Mouse (Mus musculus) embryonic facial prominence, embryonic 10.5 days (tissue): ENCODE data around the gene Pcolce2. TPM values are rescaled to one million over a fixed set of nuclear protein-coding genes. Genes with fewer than 3 reads are reported as not detected.

Source experiments
- DNase-seq: peaks from one replicate; pipeline ENCODE4 v3.0.0-alpha.2; 2017; ENCODE audit warnings: low spot score
- H3K27ac ChIP-seq: fragments of 300-500 bp; sonication (generic); replicated peaks from 2 replicates; pipeline ENCODE4 v1.5.1; 2016; ENCODE audit warnings: mild to moderate bottlenecking
- H3K27me3 ChIP-seq: fragments of 300-500 bp; sonication (generic); replicated peaks from 2 replicates; pipeline ENCODE4 v1.6.1; 2016; ENCODE audit warnings: low read depth, mild to moderate bottlenecking; ENCODE audit not compliant: poor library complexity, severe bottlenecking
- H3K36me3 ChIP-seq: fragments of 300-500 bp; sonication (generic); replicated peaks from 2 replicates; pipeline ENCODE4 v1.6.1; 2016; ENCODE audit warnings: mild to moderate bottlenecking, moderate library complexity
- H3K4me1 ChIP-seq: fragments of 300-500 bp; sonication (generic); 2 replicates; pipeline ENCODE4 v1.6.1; 2016
- H3K4me3 ChIP-seq: fragments of 300-500 bp; sonication (generic); 2 replicates; pipeline ENCODE4 v1.5.1; 2016; ENCODE audit warnings: mild to moderate bottlenecking, moderate library complexity
- H3K9me3 ChIP-seq: fragments of 300-500 bp; sonication (generic); 2 replicates; pipeline ENCODE4 v1.6.1; 2016; ENCODE audit warnings: mild to moderate bottlenecking
- WGBS: fragments of 180-500 bp; shearing (Covaris S2); methylation state at CpG from one replicate; pipeline ENCODE4 v1.1.7; 2016; 5-methylcytosine and 5-hydroxymethylcytosine counted together
- polyA plus RNA-seq: library from polyadenylated mRNA; unstranded; fragments of >200 nt; fragmentation: Nextera tagmentation; extraction: Ambion mirVana; gene quantifications from 2 replicates; pipeline ENCODE4 v1.2.1, GENCODE M21; 2016

Pcolce2 gene
- polyA plus RNA-seq, result 4.5 and 5.5 TPM in 2 replicates

DNA sequence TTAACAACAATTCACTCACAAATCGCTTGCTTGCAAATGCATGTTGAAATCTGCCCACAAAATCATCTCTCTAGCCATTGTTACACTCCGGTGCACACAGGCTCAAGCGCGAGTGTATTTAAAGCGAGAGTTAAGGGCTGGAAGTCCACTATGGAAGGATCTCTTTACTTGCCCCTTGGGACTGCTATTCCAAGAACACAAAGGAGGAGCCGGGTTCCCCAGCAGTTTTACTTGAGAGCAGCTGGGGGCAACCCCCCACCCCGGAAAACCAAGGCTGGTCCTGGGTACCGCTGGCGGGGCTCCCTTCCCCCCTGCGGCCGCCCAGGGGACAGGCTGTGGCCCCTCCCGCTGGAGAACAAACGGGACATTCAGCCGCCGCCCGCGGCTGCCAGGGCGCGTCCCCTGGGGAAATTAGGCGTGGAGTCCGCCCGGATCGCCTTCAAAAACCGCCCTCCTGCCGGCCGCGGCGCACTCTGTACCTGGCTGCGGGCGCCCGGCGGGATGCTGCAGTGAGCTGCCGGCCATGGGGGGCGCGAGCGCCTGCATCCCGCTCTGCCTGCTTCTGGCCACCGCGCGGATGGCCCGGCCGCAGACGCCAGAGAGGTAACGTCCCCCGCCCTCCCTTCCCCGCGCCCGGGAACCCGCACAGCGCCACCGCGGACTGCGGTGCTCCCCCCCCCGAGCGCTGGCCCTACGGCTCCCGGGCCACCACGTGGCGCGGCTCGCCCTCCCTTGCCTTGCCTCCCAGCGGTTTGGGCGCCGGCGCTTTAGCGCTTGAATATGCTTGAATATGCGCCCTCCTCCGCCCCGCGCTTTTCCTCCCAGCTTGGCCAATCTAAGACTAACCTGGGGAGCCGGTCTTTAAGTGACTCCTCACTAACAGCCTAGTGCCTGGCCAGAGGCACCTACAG, at the start of gene Pcolce2:
Gene Pcolce2, plus strand, starts transcription at position 331 of the 911 bp plus-strand sequence.
- WGBS, result under 1% methylated on average over 71 of the region's 71 CpGs
- Histone ChIP-seq H3K27me3 (peaks cover 44% of the 10 kb centered on the region), H3K4me1 (peaks cover 9% of the 10 kb centered on the region), H3K9me3 (no peaks in the 10 kb centered on the region), H3K27ac (peak within 1 kb of the TSS; percentile 92), H3K36me3 (no peaks in the 10 kb centered on the region), H3K4me3 (peak within 1 kb of the TSS; percentile 70)
- peak; percentile 82 for DNase-seq

DNA sequence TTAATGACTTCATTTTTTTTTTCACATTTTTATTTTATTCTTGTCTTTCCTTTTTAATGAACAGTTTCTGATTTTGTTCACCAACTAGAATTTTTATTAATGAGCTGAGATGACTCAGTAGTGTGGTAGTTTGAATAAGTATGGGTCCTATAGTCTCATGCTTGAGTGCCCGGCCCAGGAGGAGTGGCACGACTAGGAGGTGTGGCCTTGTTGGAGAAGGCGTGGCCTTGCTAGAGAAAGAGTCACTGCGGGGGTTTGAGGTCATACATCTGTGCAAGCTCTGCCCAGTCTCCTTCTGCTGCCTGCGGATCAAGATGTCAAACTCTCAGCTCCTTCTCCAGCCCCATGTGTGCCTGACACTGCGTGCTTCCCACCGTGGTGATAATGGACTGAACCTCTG, 49.3 kb upstream of the Pcolce2 start:
- H3K36me3 ChIP-seq, result no peaks in the 10 kb centered on the region
- no peaks in the 10 kb centered on the region for H3K9me3 ChIP-seq
- H3K27me3 ChIP-seq, result 0 out of 2 replicates have a peak, but pooled peaks cover 7% of the 10 kb centered on the region
- DNase-seq, result no peak
- 89% methylated on average over 7 of the region's 7 CpGs for WGBS
- H3K4me1 ChIP-seq, result 0 out of 2 replicates have a peak, but pooled peaks cover 3% of the 10 kb centered on the region
- H3K4me3 ChIP-seq, result no peak overlapping the region
- H3K27ac ChIP-seq, result no peak overlapping the region

DNA sequence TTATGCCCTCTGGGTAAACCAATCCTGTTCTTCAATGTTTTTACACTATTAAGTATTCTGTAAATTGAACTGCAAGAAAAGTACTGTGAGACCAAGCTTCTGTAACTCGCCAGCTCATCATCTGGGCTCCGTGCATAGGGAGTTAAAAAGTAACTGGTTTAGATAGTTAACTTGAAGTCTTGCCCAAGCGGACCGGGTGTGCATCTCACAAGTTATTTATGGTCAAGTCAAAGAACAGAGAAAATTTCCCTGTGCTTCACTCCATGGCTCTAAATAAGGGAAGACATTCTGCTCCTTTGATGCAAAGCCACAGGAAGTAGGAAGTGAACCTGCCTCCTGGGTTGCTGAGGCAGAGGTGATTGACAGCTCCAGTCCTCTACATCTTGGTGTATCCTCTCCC, 43.1 kb upstream of the Pcolce2 start:
- peaks cover 10% of the 10 kb centered on the region; the same call in 1 of the 2 replicates for H3K27me3 ChIP-seq
- no peak overlapping the region for H3K27ac ChIP-seq
- no peak overlapping the region for H3K4me3 ChIP-seq
- no peaks in the 10 kb centered on the region for H3K9me3 ChIP-seq
- no peaks in the 10 kb centered on the region for H3K36me3 ChIP-seq
- H3K4me1 ChIP-seq, result peaks cover 9% of the 10 kb centered on the region
- WGBS, result 87% methylated on average over 4 of the region's 4 CpGs
- DNase-seq, result no peak

DNA sequence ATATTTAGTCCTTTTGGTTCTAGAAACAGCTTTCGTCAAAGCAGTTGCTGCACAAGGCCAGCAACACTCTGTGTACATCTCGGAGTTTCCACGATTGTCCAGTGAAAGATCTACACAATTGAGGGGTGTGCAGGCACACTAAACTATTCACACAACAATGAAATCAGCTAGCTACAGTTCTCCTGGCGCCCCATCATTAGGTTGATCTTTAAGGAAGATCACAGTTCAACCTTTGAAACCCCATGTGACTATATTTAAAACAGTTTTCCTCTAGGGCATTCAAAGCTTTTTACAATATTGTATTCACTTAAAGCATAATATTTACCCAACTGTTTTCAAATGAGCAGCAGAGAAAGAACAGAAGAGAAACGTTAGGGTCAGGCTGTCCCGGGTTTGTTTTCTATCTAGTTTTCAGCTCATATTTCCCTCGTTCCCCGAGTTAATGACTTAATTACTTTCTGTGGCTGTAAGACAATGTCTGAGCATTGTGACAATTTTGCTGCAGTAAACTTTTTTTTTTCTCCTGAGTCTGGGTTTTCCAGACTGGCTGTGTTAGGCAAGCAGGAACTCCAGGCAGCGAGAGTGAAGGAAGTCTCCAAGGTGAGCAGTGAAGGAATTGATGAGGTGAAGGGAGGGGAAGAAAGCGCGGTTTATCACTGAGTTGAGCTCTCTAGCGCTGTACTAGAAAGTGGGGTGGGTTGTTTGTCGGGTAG, 39.8 kb upstream of the Pcolce2 start:
- no peak for DNase-seq
- Histone ChIP-seq H3K9me3 (0 out of 2 replicates have a peak, but pooled peaks cover 2% of the 10 kb centered on the region), H3K27ac (no peak overlapping the region), H3K4me3 (no peak overlapping the region), H3K4me1 (peaks cover 9% of the 10 kb centered on the region), H3K36me3 (no peaks in the 10 kb centered on the region), H3K27me3 (peaks cover 10% of the 10 kb centered on the region; the same call in 1 of the 2 replicates)
- WGBS, result 48% methylated on average over 13 of the region's 13 CpGs

DNA sequence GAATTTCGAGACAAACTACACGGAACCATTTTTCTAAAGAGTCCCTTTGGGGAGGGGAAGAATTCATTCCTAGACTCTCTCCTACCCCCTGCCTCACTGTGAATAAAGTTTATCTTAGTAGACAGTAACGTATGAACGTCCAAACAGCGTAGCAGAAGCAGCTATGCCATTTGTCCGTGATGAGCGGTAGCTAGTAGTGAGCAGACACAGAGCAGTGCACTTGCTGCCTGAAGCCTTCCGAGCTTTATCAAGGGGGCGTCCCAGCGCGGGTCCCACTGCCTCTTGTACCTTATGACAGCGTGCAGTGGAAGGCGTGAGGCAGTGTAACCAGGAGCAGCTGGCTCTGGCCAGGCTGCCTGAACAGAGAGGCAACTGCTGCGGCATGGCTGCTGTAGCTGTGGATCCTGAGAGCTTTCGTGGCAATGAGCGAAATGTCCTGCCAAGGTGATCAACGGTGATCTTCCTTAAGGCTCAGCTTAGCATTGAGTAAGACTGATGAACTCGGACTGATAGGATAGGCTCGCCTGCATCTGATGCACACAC, 39.2 kb upstream of the Pcolce2 start:
- peaks cover 10% of the 10 kb centered on the region; the same call in 1 of the 2 replicates for H3K27me3 ChIP-seq
- no peak overlapping the region for H3K4me3 ChIP-seq
- no peak overlapping the region for H3K27ac ChIP-seq
- DNase-seq, result peak; percentile 29
- WGBS, result 60% methylated on average over 19 of the region's 19 CpGs
- 0 out of 2 replicates have a peak, but pooled peaks cover 2% of the 10 kb centered on the region for H3K9me3 ChIP-seq
- no peaks in the 10 kb centered on the region for H3K36me3 ChIP-seq
- H3K4me1 ChIP-seq, result peaks cover 9% of the 10 kb centered on the region

- H3K4me3 ChIP-seq, result no peak overlapping the region
- no peaks in the 10 kb centered on the region for H3K36me3 ChIP-seq
- no peak overlapping the region for H3K27ac ChIP-seq
- no peak for DNase-seq
- H3K9me3 ChIP-seq, result 0 out of 2 replicates have a peak, but pooled peaks cover 2% of the 10 kb centered on the region
- peaks cover 9% of the 10 kb centered on the region for H3K4me1 ChIP-seq
- peaks cover 10% of the 10 kb centered on the region; the same call in 1 of the 2 replicates for H3K27me3 ChIP-seq
- 88% methylated on average over 4 of the region's 4 CpGs for WGBS
Measured at GRCm38 (mm10) chr9:95599399-95599798, 38.0 kb upstream of the Pcolce2 start.

DNA sequence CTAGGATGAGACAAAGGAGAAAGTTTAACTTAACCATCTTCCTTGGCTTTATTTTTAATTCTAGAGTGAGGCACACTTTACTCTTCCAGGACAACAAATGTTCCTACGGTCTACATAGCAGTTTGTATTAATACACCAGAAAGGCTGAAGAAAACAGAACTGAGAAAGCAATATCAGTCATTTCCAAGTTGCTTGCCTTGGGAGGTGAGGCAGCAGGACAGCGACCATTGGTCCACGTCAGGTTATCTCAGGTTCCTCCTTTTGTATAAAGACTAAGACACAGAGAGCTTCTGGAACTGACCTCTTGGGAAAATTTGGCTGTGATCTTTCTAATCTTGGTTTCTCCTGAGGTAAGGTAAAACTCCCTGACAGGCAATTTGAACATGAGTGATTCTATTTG, 34.6 kb upstream of the Pcolce2 start:
- DNase-seq, result no peak
- Histone ChIP-seq H3K4me3 (no peak overlapping the region), H3K4me1 (peaks cover 7% of the 10 kb centered on the region), H3K27ac (no peak overlapping the region), H3K9me3 (0 out of 2 replicates have a peak, but pooled peaks cover 2% of the 10 kb centered on the region), H3K27me3 (peaks cover 9% of the 10 kb centered on the region; the same call in 1 of the 2 replicates), H3K36me3 (no peaks in the 10 kb centered on the region)
- 81% methylated on average over 3 of the region's 3 CpGs for WGBS

DNA sequence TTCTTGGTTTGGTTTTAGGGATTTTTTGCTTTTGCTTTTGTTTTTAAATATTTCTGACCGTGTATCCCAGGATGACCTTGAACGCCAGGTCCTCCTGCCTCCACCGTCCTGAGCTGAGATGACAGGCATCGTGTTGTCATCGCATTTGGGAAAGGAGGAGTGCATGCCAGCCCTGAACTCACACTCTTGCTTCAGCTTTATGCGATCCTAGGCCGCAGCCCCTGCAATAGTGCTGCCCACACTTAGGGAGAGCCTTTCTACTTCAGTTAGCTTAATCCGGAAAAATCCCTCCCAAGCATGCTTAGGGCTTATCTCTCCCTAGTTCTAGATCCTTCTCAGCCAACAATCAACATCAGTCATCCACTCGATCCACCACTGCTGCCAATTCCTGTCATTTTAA, 34.1 kb upstream of the Pcolce2 start:
- H3K9me3 ChIP-seq, result 0 out of 2 replicates have a peak, but pooled peaks cover 2% of the 10 kb centered on the region
- H3K4me1 ChIP-seq, result peaks cover 2% of the 10 kb centered on the region
- 88% methylated on average over 9 of the region's 9 CpGs for WGBS
- peaks cover 4% of the 10 kb centered on the region; the same call in 1 of the 2 replicates for H3K27me3 ChIP-seq
- H3K27ac ChIP-seq, result no peak overlapping the region
- no peaks in the 10 kb centered on the region for H3K36me3 ChIP-seq
- H3K4me3 ChIP-seq, result no peak overlapping the region
- no peak for DNase-seq

DNA sequence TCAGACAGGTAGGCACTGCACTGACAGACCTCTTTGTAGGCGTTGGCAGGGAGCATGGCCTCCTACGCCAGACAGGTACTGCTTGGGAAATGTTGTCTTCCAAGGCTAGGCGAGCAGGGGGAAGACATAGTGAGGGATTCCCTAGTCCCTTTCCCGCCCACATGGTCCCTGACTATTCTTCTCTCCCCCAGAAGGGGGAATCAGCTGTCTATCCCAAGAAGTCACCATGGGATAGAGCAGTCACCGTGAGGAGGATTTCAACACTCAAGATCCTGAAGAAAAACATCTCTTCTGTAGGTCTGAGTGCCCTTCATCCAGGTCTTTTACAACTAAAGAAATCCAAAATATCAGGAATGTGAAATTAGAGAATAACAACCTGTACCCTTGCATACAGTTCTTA, 30.2 kb upstream of the Pcolce2 start:
- Histone ChIP-seq H3K9me3 (no peaks in the 10 kb centered on the region), H3K4me3 (no peak overlapping the region), H3K36me3 (no peaks in the 10 kb centered on the region), H3K4me1 (no peaks in the 10 kb centered on the region), H3K27me3 (no peaks in the 10 kb centered on the region; the same call in 1 of the 2 replicates), H3K27ac (no peak overlapping the region)
- DNase-seq, result no peak
- WGBS, result 68% methylated on average over 5 of the region's 5 CpGs

DNA sequence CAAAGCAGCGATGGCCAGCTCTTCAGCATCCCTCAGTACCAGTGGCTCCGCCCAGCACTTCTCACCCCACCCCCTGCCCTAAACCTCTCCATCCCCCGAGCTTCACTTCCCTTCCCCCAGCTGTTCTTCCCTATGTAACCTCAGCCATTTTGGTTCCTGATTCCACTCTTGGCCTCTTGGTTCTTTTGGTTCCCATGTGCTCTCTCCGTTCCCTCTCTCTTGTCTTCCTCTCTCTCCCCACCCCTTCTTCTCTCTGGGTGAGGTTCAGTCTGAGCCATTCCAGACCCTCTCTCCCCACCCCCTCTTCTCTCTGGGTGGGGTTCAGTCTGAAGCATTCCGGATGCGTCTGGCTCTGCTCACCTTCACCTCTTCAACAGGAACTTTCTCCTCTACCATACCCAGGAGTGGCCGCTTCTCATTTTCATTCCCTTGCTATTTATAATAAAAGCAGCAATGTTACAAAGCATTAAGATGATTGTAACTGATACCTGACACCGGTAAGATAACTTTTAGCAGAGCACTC, 25.1 kb upstream of the Pcolce2 start:
- H3K4me3 ChIP-seq, result no peak overlapping the region
- no peak overlapping the region for H3K27ac ChIP-seq
- WGBS, result 80% methylated on average over 8 of the region's 8 CpGs
- peaks cover 10% of the 10 kb centered on the region for H3K4me1 ChIP-seq
- no peaks in the 10 kb centered on the region for H3K36me3 ChIP-seq
- no peaks in the 10 kb centered on the region; the same call in 1 of the 2 replicates for H3K27me3 ChIP-seq
- DNase-seq, result no peak
- no peaks in the 10 kb centered on the region for H3K9me3 ChIP-seq

DNA sequence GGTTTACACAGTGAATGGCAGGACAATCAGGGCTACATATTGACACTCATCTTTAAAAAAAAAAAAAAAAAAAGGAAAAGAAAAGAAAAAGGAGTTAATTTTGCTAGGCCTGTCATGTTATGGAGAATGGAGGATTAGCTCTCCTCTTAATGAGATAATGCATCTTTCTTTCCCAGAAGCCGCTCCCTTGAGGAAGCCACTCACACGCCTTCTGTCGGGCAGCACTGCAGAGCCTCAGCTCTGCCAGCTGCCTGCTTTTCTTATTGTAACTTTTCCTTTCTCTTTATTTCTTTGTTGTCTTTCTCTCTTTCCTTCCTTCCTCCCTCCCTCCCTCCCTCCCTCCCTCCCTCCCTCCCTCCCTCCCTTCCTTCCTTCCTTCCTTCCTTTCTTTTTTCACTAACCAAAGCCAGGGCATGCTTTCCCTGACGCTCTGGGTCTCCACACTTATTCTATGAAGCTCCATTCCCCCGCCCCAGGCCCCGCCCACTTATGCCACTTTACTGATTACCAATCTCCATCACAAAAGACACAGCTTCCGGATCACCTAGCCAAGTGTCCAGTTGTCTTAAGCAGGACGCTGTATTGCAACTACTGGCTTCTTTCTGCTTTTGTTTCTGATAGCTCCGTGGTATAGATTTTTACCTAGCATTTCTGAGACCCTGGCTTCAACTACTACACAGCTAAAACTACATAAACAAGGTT, 23.8 kb upstream of the Pcolce2 start:
- Histone ChIP-seq H3K9me3 (no peaks in the 10 kb centered on the region), H3K27me3 (no peaks in the 10 kb centered on the region; the same call in 1 of the 2 replicates), H3K36me3 (no peaks in the 10 kb centered on the region), H3K27ac (no peak overlapping the region), H3K4me3 (no peak overlapping the region), H3K4me1 (peaks cover 10% of the 10 kb centered on the region)
- 19% methylated on average over 9 of the region's 9 CpGs for WGBS
- DNase-seq, result peak; percentile 22
